Mouse (Mus musculus): ENCODE results near the gene Rsc1a1.

Gene Rsc1a1

GRCm38 (mm10) chr4:141648262-141648661, 37.1 kb downstream of the Rsc1a1 start:
- ChIA-PET POLR2A (interaction anchor here in 1 of 4 experiments (0.6 kb wide), 1 partner anchor 83 kb away, joined by 4 read pairs; no protein-coding TSS in a partner anchor), CTCF (interaction anchor here in 3 of 4 experiments (0.6 to 0.7 kb wide), 3 partner anchors 18 to 83 kb away, joined by 3 to 5 read pairs (median 3); no protein-coding TSS in a partner anchor)

- POLR2A ChIA-PET = interaction anchor here in 2 of 4 experiments (1.0 to 1.1 kb wide), 3 partner anchors 9 to 76 kb away, joined by 3 to 5 read pairs (median 4); partner anchors contain the start of gene Ddi2 (in 1 of the 2)
Observed at GRCm38 (mm10) chr4:141647187-141647586, 38.2 kb downstream of the Rsc1a1 start.

GRCm38 (mm10) chr4:141645988-141646387, 39.4 kb downstream of the Rsc1a1 start:
- ChIA-PET CTCF (interaction anchor here in 1 of 4 experiments (1.1 kb wide), 1 partner anchor 241 kb away, joined by 3 read pairs; no protein-coding TSS in a partner anchor), POLR2A (interaction anchor here in 3 of 4 experiments (0.6 to 1.9 kb wide), 6 partner anchors 14 to 188 kb away, joined by 3 to 6 read pairs (median 3); no protein-coding TSS in a partner anchor)

More at GRCm38 (mm10) chr4:141647187-141647586, 38.2 kb downstream of the Rsc1a1 start:
- CTCF ChIA-PET = no interaction called here

GRCm38 (mm10) chr4:141643118-141643855, 42.1 kb downstream of the Rsc1a1 start:
- ChIA-PET CTCF (interaction anchor here in 3 of 4 experiments (0.5 to 1.3 kb wide), 5 partner anchors 15 to 332 kb away, joined by 3 to 8 read pairs (median 4); no protein-coding TSS in a partner anchor), POLR2A (interaction anchor here in 3 of 4 experiments (0.7 to 2.4 kb wide), 7 partner anchors 11 to 129 kb away, joined by 3 to 10 read pairs (median 4); no protein-coding TSS in a partner anchor)

- POLR2A ChIA-PET = interaction anchor here (0.5 to 3.7 kb wide), 27 partner anchors 8 to 373 kb away, joined by 3 to 17 read pairs (median 3); partner anchors contain the start of genes Fhad1 (in 1 of the 4), Plekhm2 (in 1 of the 4), Slc25a34 (in 1 of the 4) and Tmem82 (in 1 of the 4)
Observed at GRCm38 (mm10) chr4:141641961-141642811, 43.2 kb downstream of the Rsc1a1 start.

GRCm38 (mm10) chr4:141641353-141641771, 44.0 kb downstream of the Rsc1a1 start:
- ChIA-PET CTCF (interaction anchor here in 3 of 4 experiments (0.5 to 0.8 kb wide), 3 partner anchors 23 to 131 kb away, joined by 3 to 5 read pairs (median 3); no protein-coding TSS in a partner anchor), POLR2A (interaction anchor here (0.5 to 3.7 kb wide), 29 partner anchors 9 to 373 kb away, joined by 3 to 17 read pairs (median 3); partner anchors contain the start of genes Fhad1 (in 1 of the 4), Slc25a34 (in 1 of the 4) and Tmem82 (in 1 of the 4))

More at GRCm38 (mm10) chr4:141641961-141642811, 43.2 kb downstream of the Rsc1a1 start:
- CTCF ChIA-PET = interaction anchor here in 3 of 4 experiments (0.6 to 1.3 kb wide), 3 partner anchors 16 to 333 kb away, joined by 3 read pairs; no protein-coding TSS in a partner anchor

GRCm38 (mm10) chr4:141639474-141639873, 45.9 kb downstream of the Rsc1a1 start:
- ChIA-PET CTCF (interaction anchor here in 2 of 4 experiments (0.6 kb wide), 3 partner anchors 18 to 321 kb away, joined by 3 to 4 read pairs (median 3); no protein-coding TSS in a partner anchor), POLR2A (interaction anchor here in 2 of 4 experiments (1.0 to 3.7 kb wide), 2 partner anchors 26 to 32 kb away, joined by 3 to 17 read pairs; no protein-coding TSS in a partner anchor)

- CTCF ChIA-PET = no interaction called here
- POLR2A ChIA-PET = interaction anchor here in 2 of 4 experiments (0.9 to 1.6 kb wide), 2 partner anchors 15 to 36 kb away, joined by 3 to 9 read pairs; no protein-coding TSS in a partner anchor
Observed at GRCm38 (mm10) chr4:141636693-141637092, 48.7 kb downstream of the Rsc1a1 start.

GRCm38 (mm10) chr4:141635991-141636390, 49.4 kb downstream of the Rsc1a1 start:
- ChIA-PET CTCF (interaction anchor here in 2 of 4 experiments (0.6 to 0.8 kb wide), 2 partner anchors 18 kb away, joined by 3 to 8 read pairs; partner anchors contain the start of gene Tmem82 (in 1 of the 2)), POLR2A (interaction anchor here in 3 of 4 experiments (0.7 to 1.6 kb wide), 5 partner anchors 15 to 445 kb away, joined by 3 to 9 read pairs (median 5); no protein-coding TSS in a partner anchor)

All from embryonic stem cell, embryonic (primary cell).